Mouse (Mus musculus) C2C12 (cell line): ENCODE results near the gene Ebf1. TPM values are rescaled to one million over a fixed set of nuclear protein-coding genes. Genes with fewer than 3 reads are reported as not detected.

Experiments used
- H3K27me3 ChIP-seq: one replicate; pipeline ENCODE4 v1.6.1; 2011; ENCODE audit not compliant: control insufficient read depth, insufficient read depth, insufficient read length
- H3K36me3 ChIP-seq: one replicate; pipeline ENCODE4 v1.6.1; 2011; ENCODE audit not compliant: control insufficient read depth, insufficient read depth
- H3K4me3 ChIP-seq: one replicate; pipeline ENCODE4 v1.5.1; 2011; ENCODE audit warnings: mild to moderate bottlenecking, control low read depth; ENCODE audit not compliant: poor library complexity, insufficient read depth, severe bottlenecking
- H3K79me2 ChIP-seq: one replicate; pipeline ENCODE4 v1.6.1; 2011; ENCODE audit not compliant: control insufficient read depth, insufficient read depth
- H3K79me3 ChIP-seq: one replicate; pipeline ENCODE4 v1.6.1; 2011; ENCODE audit warnings: low read depth, control low read depth
- H3ac ChIP-seq: one replicate; pipeline ENCODE3; 2011; ENCODE audit warnings: low read depth; ENCODE audit not compliant: control insufficient read depth, insufficient read length
- CEBPB ChIP-seq: IDR thresholded peaks from one replicate; pipeline ENCODE4 v1.6.1; 2011; ENCODE audit warnings: low read depth, mild to moderate bottlenecking, control low read depth, moderate library complexity
- CTCF ChIP-seq: IDR thresholded peaks from one replicate; pipeline ENCODE4 v1.5.1; 2011; ENCODE audit not compliant: control insufficient read depth, insufficient read depth, insufficient read length
- FOSL1 ChIP-seq: IDR thresholded peaks from one replicate; pipeline ENCODE4 v1.8.0; 2011; ENCODE audit warnings: mild to moderate bottlenecking, low read length; ENCODE audit not compliant: poor library complexity, insufficient read depth, severe bottlenecking
- MAX ChIP-seq: IDR thresholded peaks from one replicate; pipeline ENCODE4 v1.6.1; 2011; ENCODE audit warnings: mild to moderate bottlenecking, control low read depth
- MYOD1 ChIP-seq: IDR thresholded peaks from one replicate; pipeline ENCODE4 v1.6.1; 2011; ENCODE audit warnings: low read depth; ENCODE audit not compliant: control insufficient read depth, insufficient read length
- MYOG ChIP-seq: IDR thresholded peaks from one replicate; pipeline ENCODE4 v1.6.1; 2011; ENCODE audit not compliant: control insufficient read depth, insufficient read length; ENCODE audit errors: extremely low read depth
- USF1 ChIP-seq: IDR thresholded peaks from one replicate; pipeline ENCODE4 v1.6.1; 2011; ENCODE audit warnings: low read depth, mild to moderate bottlenecking, control low read depth, moderate library complexity
- polyA plus RNA-seq: library from polyadenylated mRNA; unstranded; fragments of >200 nt; fragmentation: generic; extraction: Trizol; gene quantifications from one replicate; pipeline ENCODE4 v1.2.1, GENCODE M21; 2012; ENCODE audit warnings: missing spikeins

Gene Ebf1
- polyA plus RNA-seq, 1 experiment, result 4.3 TPM

DNA sequence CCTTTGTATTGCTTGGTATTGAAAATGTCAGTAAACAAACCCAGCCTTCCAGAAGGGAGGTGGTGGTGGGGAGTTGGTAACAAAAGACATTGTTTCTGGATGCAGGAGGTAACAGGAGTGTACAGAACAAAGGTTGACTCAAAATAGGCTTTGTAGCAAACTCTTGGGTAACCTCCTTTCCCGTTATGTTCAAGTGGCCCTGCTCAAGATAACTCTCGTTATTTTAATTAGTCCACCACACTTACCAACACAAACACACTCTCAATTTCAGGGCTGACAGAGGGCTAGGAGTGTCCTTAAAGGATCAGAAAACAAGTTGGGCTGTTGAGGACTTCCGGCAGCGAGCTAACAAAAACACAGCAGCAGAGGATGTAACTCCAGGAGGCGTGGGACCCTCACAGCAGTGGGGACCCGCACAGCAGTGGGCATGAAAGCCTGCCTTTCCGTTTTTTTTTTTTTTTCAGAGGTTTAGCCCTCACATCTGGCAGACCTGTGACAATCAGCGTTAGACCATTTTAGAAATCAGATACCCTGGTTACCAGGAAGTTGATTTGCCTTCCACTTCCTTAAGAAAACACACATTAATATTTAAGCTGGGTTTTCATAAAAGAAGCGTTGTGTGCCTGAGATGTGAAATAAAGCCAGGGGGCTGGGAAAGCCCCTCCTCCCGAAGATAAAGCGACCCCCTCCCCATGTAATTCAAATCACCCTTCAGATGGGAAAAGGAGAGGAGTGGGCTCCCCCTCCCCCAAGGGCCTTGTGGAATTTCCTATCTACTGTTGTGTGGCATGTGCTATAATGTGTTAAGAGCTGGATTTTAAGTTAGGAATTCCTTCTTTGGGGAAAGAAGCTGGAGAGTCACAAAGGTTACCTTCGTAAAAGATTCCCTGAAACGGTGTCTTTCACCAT is 90.5 kb downstream of the Ebf1 start:
- Histone ChIP-seq H3K4me3 (no peak overlapping the region), H3K27me3 (no peaks in the 10 kb centered on the region), H3K36me3 (no peaks in the 10 kb centered on the region), H3ac (no peak overlapping the region), H3K79me2 (no peaks in the 10 kb centered on the region), H3K79me3 (no peaks in the 10 kb centered on the region)
- TF ChIP-seq USF1 (no peak), FOSL1 (no peak), MAX (no peak), MYOD1 (no peak), MYOG (no peak), CTCF (no peak), CEBPB (no peak)

GRCm38 (mm10) chr11:44708290-44708685 is 91.2 kb downstream of the Ebf1 start:
- H3K4me3 ChIP-seq, result no peak overlapping the region
- H3K79me3 ChIP-seq, result no peaks in the 10 kb centered on the region
- no peaks in the 10 kb centered on the region for H3K79me2 ChIP-seq
- no peaks in the 10 kb centered on the region for H3K36me3 ChIP-seq
- H3K27me3 ChIP-seq, result no peaks in the 10 kb centered on the region
- TF ChIP-seq MAX (no peak), USF1 (no peak), MYOG (no peak), MYOD1 (no peak), FOSL1 (no peak)
- no peak overlapping the region for H3ac ChIP-seq

DNA sequence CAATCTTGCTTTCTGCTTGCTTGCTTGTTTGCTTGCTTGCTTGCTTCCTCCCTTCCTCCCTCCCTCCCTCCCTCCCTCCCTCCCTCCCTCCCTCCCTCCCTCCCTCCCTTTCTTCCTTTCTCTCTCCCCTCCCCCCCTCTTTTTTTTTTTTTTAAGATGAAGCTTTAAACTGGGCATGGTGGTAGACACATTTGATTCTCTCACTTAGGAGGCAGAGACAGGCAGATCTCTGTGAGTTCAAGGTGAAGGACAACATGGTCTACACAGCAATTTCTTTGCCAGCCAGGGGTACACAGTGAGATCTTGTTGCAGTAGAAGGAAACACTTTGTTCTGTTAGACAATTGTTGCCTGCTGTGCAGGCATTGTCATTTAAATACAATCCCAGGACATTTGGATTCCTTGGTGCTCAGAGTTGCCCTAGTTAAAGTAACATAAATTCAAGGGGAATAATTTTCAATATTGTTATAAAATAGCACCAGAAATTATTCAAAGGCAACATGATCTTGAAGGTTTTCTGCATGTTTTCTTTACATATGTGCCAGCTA is 92.0 kb downstream of the Ebf1 start:
- no peaks in the 10 kb centered on the region for H3K27me3 ChIP-seq
- no peaks in the 10 kb centered on the region for H3K36me3 ChIP-seq
- H3K79me3 ChIP-seq, result peaks cover 1% of the 10 kb centered on the region
- no peak for TF ChIP-seq MAX
- TF ChIP-seq MYOG, result no peak
- no peak for TF ChIP-seq USF1
- TF ChIP-seq CTCF, result no peak
- TF ChIP-seq CEBPB, result no peak
- no peak for TF ChIP-seq FOSL1
- TF ChIP-seq MYOD1, result no peak
- no peaks in the 10 kb centered on the region for H3K79me2 ChIP-seq
- no peak overlapping the region for H3K4me3 ChIP-seq
- H3ac ChIP-seq, result no peak overlapping the region

- Histone ChIP-seq H3K4me3 (no peak overlapping the region), H3K36me3 (no peaks in the 10 kb centered on the region), H3ac (no peak overlapping the region), H3K79me3 (peaks cover 1% of the 10 kb centered on the region), H3K79me2 (no peaks in the 10 kb centered on the region), H3K27me3 (no peaks in the 10 kb centered on the region)
- no peak for TF ChIP-seq MYOG
- TF ChIP-seq FOSL1, result no peak
These were observed 92.8 kb downstream of the Ebf1 start for GRCm38 (mm10) chr11:44709869-44710460.

GRCm38 (mm10) chr11:44710861-44711260 is 93.7 kb downstream of the Ebf1 start:
- Histone ChIP-seq H3K27me3 (no peaks in the 10 kb centered on the region), H3K4me3 (no peak overlapping the region), H3ac (no peak overlapping the region), H3K79me3 (peaks cover 1% of the 10 kb centered on the region), H3K36me3 (no peaks in the 10 kb centered on the region), H3K79me2 (no peaks in the 10 kb centered on the region)
- TF ChIP-seq MAX (no peak), MYOD1 (no peak), FOSL1 (no peak), CEBPB (no peak), MYOG (no peak), USF1 (no peak), CTCF (no peak)
